Mouse (Mus musculus) cerebellum, adult 2 months (tissue): ENCODE measurements around the gene Rpl24. TPM values are rescaled to one million over a fixed set of nuclear protein-coding genes. Genes with fewer than 3 reads are reported as not detected.

Experiments
- DNase-seq, 2 experiments: peaks; one replicate each; pipeline ENCODE4 v3.0.0; 2021
- H3K27ac ChIP-seq: fragments of 200-500 bp; 2 replicates; pipeline ENCODE4 v1.5.1; 2012; ENCODE audit warnings: low read length, control low read depth, inconsistent platforms; ENCODE audit not compliant: insufficient read depth
- H3K27me3 ChIP-seq: fragments of 200-500 bp; 2 replicates; pipeline ENCODE4 v1.6.1; 2012; ENCODE audit warnings: inconsistent platforms, mild to moderate bottlenecking, low read length, moderate library complexity; ENCODE audit not compliant: control insufficient read depth, insufficient read depth
- H3K4me1 ChIP-seq: fragments of 200-500 bp; 2 replicates; pipeline ENCODE4 v1.6.1; 2011; ENCODE audit warnings: low read length; ENCODE audit not compliant: control insufficient read depth, insufficient read depth
- H3K4me3 ChIP-seq: fragments of 200-500 bp; replicated peaks from 2 replicates; pipeline ENCODE3; 2011; ENCODE audit warnings: mild to moderate bottlenecking, low read depth, low read length, control low read depth; ENCODE audit not compliant: insufficient read depth
- CTCF ChIP-seq: fragments of 200-500 bp; IDR thresholded peaks from 2 replicates; pipeline ENCODE4 v1.5.1; 2011; ENCODE audit warnings: low read depth, mild to moderate bottlenecking, control low read depth, low read length, moderate library complexity, borderline replicate concordance; ENCODE audit not compliant: insufficient read depth
- POLR2A ChIP-seq: fragments of 200-500 bp; IDR thresholded peaks from 2 replicates; pipeline ENCODE4 v1.6.1; 2011; ENCODE audit warnings: low read length, control low read depth, borderline replicate concordance; ENCODE audit not compliant: insufficient read depth
- WGBS: fragments of 180-500 bp; shearing (Covaris S2); methylation state at CpG from one replicate; pipeline ENCODE4 v1.1.7; 2018; 5-methylcytosine and 5-hydroxymethylcytosine counted together
- polyA plus RNA-seq: library from polyadenylated mRNA; depleted of rRNA; stranded (reverse); fragments of >200 nt; gene quantifications from 2 replicates; pipeline ENCODE4 v1.2.3, GENCODE M21; 2012; rRNA removed

Rpl24 gene
- polyA plus RNA-seq, 1 experiment, result 431 TPM

DNA sequence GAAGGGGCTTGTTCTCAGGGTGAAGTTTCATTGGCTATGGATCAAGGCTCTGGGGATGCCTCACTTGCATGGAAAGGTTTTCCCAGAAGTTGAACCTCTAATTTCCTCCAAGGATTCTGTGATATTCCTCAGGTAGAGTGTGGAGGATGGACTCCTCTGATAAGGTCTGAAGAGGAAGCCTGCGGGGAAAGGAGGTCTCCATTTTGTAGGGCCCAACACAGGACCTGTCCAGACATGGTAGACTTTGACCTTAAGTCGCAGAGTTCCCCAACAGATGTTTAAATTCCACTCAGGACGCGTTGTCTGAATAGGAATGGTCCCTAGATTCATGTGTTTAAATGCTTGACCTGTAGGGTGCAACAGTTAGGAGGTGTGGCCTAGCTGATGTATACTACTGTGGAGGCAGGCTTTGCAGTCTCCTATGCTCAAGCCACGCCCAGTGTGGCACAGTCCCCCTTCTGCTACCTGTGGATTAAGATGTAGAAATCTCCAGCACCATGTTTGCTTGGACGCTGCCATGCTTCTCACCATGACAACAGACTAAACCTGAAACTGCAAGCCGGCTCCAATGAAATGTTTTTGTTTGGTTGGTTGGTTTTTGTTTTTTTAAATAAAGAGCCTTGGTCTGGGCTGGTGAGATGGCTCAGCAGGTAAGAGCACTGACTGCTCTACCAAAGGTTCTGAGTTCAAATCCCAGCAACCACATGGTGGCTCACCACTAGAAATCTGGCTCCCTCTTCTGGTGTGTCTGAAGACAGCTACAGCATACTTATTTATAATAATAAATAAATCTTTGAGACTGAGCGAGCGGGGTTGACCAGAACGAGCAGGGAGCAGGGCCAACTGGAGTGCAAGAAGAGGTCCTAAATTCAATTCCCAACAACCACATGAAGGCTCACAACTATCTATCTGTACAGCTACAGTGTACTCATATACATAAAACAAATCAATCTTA is 47.0 kb downstream of the Rpl24 start:
- WGBS, result 90% methylated on average over 10 of the region's 10 CpGs
- H3K4me3 ChIP-seq, result no peak overlapping the region
- TF ChIP-seq CTCF, result no peak
- no peak for TF ChIP-seq POLR2A
- no peak for DNase-seq
- no peaks in the 10 kb centered on the region for H3K27me3 ChIP-seq
- no peaks in the 10 kb centered on the region for H3K4me1 ChIP-seq
- H3K27ac ChIP-seq, result no peak overlapping the region

GRCm38 (mm10) chr16:56014076-56014475 is 48.0 kb downstream of the Rpl24 start:
- 87% methylated on average over 7 of the region's 7 CpGs for WGBS
- H3K4me3 ChIP-seq, result no peak overlapping the region
- no peaks in the 10 kb centered on the region for H3K27me3 ChIP-seq
- H3K4me1 ChIP-seq, result no peaks in the 10 kb centered on the region
- no peak overlapping the region for H3K27ac ChIP-seq
- no peak for DNase-seq
- no peak for TF ChIP-seq CTCF
- TF ChIP-seq POLR2A, result no peak

GRCm38 (mm10) chr16:56019660-56020059 is 53.6 kb downstream of the Rpl24 start:
- no peak for TF ChIP-seq POLR2A
- no peak for TF ChIP-seq CTCF
- H3K4me1 ChIP-seq, result no peaks in the 10 kb centered on the region; the same call in 1 of the 2 replicates
- H3K4me3 ChIP-seq, result no peak overlapping the region
- DNase-seq, result no peak
- H3K27me3 ChIP-seq, result no peaks in the 10 kb centered on the region
- no peak overlapping the region for H3K27ac ChIP-seq
- WGBS, result 98% methylated on average over 7 of the region's 7 CpGs

Other genes starting within 250 kb of the Rpl24 start
- gene Nfkbiz, start 127.4 kb upstream of the Rpl24 start, polyA plus RNA-seq, result 5.1 and 5.8 TPM in 2 replicates
- gene Nxpe3, start 71.0 kb upstream of the Rpl24 start, polyA plus RNA-seq, result 11.1 and 13.1 TPM in 2 replicates
- 9.9 and 11.5 TPM in 2 replicates for gene Cep97, start 31.4 kb upstream of the Rpl24 start, polyA plus RNA-seq
- gene Zbtb11, start 7.6 kb downstream of the Rpl24 start, polyA plus RNA-seq, result 25.5 and 27.5 TPM in 2 replicates
- gene Pcnp, start 63.5 kb downstream of the Rpl24 start, polyA plus RNA-seq, result 122 and 134 TPM in 2 replicates
- gene Trmt10c, start 71.5 kb downstream of the Rpl24 start, polyA plus RNA-seq, result 7.3 and 7.5 TPM in 2 replicates
- gene Senp7, start 82.1 kb downstream of the Rpl24 start, polyA plus RNA-seq, result 25.4 and 26.7 TPM in 2 replicates
- 0.55 and 0.59 TPM in 2 replicates for gene Impg2, start 238.0 kb downstream of the Rpl24 start, polyA plus RNA-seq